Mouse (Mus musculus) spleen, postnatal 36 days (tissue): ENCODE data around the gene Dnm3.

Source experiments
- DNase-seq, 2 experiments: peaks; one replicate each; pipeline ENCODE4 v3.0.0; 2022; ENCODE audit warnings: low spot score in 2 of 2, mixed read lengths in 1 of 2

Gene Dnm3

DNA sequence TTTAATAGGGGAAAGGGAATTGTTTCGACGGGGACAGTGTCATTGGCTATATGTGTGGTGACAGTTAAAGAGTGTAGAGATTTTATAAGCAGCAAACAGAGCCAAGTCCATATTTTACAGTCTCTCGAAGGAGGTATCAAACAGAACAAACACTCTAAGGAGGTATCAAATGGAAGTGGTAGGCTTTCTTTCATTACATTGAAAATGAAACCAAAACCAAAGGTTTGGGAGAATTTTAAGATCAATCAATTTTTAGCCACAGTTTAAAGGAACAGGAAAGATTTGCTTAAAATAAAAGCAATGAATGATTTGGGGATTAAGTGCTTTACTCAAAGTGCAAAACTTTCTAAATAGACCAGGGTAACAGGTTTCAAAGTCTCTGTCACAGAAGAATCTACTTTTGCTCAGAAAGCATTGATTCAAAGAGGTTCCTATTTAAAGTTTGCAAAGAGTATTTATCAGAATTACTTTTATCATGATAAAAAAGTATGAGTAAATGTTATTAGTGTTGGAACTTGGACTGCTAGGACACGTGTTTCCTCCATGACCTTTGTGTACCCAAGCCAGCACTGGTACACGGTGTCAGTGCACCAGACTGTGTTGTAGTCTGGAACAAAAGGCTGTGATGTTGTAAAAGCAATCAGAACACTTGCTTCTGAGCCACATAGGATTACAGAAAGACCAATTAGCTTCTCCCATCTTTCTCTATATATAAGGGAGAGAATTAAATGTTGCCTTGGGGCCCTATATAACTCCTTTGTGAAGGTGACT is 526.6 kb downstream of the Dnm3 start:
- no peak for DNase-seq

DNA sequence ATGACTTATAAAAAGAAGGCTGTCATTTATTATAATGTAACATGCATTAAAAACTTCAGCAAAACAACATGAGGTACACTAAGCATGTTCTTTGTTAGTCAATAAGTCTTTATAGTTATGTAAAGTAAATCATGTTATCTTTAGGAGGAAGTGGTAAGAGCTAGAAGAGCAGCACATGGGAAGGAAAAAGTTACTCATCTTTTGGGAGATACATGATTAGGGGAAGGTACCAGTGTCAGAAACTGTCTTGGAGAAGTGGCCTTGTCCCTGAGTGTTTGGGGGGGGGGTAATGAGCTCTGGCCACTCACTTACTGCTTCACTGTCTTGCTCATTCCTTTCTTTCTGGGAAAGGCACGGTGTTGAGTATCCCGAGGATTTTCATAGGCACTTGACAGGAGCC is 535.8 kb downstream of the Dnm3 start:
- no peak for DNase-seq
